Mouse (Mus musculus) adrenal gland, adult 18-20 months (tissue): ENCODE measurements around the gene Ddb2. TPM values are rescaled to one million over a fixed set of nuclear protein-coding genes. Genes with fewer than 3 reads are reported as not detected.

Experiments used
- DNase-seq, 2 experiments: peaks; one replicate each; pipeline ENCODE4 v3.0.0; 2021 to 2022; ENCODE audit warnings: low spot score in 2 of 2
- total RNA-seq, 2 experiments: library from RNA; stranded (reverse); gene quantifications; 1 replicate in 1 of 2; 2 replicates in 1 of 2; pipeline ENCODE4 v1.2.3; 2021

The Ddb2 gene
- total RNA-seq, 2 experiments from 2014 or later, result 8.2 to 8.4 TPM

DNA sequence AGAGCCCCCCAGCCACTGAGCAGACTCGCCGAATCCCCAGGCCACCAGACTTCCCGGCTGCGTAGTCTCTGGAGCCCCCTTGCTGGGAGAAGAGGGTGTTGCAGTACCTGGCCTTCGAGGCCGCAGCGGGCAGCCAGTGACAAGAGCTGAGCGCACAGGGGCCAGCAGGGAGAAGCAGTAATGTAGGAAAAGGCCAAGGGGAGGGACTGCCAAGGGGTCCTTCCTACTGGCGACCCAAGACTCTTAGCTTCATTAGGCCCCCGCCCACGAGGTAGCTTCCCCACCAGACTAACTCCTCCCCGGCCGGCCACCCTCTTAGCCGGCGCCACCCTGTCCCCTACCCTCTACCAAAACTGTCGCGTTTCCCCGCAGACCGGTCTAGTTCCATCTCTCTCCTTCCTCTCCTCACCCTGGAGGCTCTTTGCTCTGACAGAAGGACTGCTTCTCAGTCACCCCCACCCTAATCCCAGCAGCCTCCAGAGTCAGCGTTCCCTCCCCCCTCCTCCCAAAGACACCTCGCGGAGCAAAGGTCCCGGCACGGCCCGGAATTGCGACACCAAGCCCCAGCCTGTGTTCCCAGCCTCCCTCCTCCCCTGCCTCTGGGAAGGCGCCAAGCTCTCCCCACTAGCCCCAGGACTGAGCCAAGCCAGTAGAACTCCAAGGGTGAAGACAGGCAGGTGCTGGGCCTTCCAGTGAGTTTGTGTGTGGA, 42.0 kb downstream of the Ddb2 start:
- peak; percentile 69 to 77 for DNase-seq

DNA sequence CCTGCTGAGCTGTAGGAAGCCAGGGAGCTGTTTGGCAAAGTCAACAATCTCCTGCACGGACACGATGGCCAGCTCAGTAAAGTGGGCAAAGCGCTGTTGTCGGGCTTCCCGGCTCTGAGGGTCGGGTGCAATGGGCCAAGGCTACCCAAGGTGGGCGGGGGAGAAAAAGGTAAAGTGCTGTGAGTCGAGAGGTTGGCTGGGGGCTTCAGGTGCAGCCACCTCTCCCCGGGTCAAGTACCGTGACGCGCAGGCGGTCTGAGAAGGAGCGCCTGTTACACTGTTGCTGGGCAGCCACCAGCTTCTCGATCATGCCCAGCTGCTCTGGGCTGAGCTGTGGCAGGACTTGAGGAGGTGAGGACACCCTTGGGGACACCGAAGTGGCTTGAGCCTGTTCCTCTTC, 46.3 kb downstream of the Ddb2 start:
- DNase-seq, result no peak

DNA sequence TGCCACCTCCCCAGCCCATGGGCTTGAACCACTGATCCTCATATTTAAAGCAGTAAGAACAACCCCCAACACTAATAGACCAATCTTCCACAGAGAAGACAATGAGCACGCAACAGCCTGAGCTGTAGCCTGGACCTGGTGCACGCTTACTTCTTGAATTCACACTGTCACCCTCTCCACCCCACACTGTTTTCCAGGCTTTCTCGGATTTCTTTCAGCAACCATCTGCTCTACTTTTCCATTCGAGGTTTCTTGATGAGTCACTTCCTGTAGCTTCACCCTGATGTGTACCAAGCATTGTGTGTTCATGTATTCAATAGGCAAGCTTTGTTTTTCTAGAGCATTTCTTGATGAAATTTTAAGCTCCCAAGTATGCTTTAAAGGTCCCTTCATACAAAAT, 49.4 kb downstream of the Ddb2 start:
- no peak for DNase-seq

DNA sequence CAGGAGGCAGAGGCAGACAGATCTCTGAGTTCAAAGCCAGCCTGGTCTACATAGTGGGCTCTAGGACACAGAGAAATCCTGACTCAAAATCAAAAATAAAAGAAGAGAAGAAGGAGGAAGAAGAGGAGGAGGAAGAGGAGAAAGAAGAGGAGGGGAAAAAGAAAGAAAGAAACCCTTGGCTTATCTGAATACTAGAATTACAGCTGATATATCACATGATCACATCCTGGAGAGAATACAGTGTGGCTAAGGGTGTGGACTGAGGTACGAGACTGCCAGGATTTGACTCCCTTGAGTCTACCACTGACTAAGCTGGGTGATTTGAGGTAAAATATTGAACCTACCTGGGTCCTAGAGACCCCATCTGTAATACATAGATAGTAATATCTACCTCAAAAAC, 50.6 kb downstream of the Ddb2 start:
- no peak for DNase-seq

DNA sequence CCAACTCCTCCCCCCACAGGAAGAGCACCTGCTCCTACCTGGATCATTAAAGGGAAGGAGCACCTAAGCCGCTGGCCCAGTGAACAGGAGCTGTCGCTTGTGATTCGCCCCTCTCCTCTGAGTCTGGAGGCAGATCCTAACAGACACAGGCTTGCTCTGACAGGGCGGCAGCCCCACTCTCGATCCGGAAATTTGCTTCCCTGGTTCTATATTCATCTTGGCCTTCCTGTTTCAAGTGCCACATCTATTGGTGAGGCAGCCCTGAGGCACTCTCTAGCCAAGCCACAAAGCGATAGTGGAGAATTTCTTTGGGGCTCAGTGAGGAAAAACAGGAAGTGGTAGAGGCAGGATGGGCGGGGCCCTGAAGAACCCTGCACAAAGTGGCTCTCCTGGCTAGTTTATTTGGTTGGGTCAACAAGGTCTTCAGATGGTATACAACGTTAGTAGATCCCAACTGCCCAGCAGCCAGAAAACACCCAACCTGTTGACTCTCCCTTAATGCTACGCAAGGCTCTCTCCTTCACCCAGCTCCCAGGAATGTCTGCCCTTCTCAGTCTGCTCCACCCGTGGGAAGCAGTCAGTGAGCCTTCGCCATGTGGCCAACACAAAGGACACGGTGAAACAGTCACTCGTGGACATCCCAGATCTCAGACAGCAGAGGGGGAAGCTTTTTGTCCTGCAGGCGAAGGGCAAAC, 52.9 kb downstream of the Ddb2 start, which contains the start of gene Madd:
Madd (minus strand) TSS at position 127 of the 695 bp plus-strand sequence.
- no peak for DNase-seq

DNA sequence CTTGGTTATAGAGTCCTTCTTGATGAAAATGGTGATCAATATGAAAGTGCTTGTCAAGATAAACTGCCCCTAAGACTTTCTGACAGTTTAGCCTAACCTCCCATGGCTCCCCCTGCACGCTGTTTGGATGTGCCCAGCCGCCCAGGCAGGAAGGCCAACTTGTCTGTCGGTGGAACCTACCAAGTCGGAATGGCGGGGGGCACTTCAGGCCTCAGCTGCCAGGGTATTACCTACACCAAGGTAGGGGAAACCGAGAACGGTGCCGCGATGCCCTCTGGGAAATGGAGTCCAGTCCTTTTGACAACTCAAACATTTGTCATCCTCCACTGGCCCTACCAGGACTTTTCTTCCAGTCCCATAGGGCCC, 53.7 kb downstream of the Ddb2 start:
- DNase-seq, result peak; percentile 80 to 81

DNA sequence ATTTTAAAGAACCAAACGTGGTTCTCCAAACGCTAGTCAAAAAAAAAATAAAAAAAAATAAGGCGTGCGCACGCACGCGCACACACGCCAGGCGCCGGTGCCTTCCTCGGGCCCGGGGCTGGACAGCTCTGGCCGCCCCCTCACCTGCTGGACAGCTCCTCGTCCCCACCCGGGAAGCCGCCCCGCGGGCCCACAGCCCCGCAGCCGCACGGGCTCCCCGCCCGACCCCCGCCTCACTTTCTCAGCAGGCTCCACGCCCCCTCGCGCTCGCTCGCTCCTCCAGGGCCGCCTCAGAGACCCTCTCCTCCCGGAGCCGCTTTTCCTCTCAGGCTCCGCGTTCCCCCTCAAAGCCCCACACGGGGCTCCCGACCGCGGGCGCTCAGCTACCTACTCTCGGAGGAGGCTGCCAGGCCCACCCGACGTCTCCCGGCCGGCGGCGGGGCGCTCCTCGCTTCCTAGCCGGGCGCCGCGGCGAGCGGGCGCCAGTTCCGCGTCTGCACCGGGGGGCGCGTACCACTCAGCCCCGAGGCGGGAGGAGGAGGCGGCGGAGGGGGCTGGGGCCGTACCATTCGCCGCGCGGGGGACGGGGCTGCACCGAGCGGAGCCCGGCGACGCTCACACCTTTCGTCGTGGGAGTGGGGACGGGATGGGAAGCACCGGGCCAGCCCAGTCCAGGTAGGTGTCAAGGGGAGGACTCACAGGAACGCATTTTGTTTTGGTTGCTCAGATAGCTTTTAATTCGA, 54.2 kb downstream of the Ddb2 start:
- DNase-seq, result peak; percentile 57 to 68

DNA sequence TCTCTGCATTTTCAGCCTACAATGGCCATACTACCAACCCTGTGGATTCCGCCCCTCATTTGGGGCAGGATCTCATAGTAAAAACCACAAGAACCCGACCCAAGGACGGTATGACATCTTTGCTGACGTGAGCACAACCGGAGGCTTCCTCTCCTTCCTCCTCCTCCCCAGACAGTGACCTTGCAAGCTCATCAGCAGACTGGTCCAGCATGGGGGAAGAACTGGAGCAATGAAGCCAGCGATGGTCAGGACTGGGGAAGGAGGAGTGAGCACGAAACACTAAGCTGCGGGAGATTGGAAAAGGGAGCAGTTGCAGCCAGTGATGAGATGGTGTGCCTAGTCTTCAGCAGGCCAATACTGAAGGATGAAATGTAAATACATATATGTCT, 54.8 kb downstream of the Ddb2 start:
- DNase-seq, result no peak

DNA sequence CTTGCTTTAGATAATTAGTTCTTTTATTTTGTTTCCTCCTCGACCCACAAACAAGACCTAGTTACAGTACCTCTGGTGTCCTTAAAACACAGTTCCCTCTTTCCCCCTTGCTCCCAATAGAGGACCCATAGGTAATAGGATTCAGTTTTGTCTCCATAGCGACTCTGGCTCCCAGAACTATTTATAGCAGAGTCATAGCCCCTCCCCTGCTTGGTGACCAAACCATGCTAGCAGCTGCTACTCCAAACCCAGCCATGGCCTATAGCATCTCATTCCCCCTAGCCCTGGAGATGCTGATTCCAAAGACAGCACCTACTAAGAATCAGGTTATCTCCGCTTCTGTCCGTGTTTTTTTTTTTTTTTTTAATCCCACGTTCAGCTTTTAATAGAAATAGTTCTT, 56.1 kb downstream of the Ddb2 start:
- no peak for DNase-seq

DNA sequence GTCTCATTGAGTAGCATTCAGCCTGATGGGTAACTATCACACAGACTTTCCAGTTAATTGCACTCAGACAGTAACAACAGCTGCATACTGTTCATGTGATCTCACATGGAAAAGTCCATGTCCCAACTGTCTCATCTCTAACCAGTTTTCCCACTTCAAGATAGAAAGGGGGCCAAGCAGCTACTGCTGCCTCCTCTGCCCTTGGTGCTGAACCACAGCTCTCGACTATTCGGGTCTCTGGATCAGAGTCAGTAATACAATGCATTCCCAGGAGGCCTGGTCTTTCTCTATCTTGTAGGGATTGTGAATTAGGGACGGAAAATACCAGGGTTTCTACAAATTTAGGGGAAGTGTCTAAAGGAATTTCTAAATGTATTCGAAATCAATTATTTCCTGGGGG, 57.0 kb downstream of the Ddb2 start:
- no peak for DNase-seq

DNA sequence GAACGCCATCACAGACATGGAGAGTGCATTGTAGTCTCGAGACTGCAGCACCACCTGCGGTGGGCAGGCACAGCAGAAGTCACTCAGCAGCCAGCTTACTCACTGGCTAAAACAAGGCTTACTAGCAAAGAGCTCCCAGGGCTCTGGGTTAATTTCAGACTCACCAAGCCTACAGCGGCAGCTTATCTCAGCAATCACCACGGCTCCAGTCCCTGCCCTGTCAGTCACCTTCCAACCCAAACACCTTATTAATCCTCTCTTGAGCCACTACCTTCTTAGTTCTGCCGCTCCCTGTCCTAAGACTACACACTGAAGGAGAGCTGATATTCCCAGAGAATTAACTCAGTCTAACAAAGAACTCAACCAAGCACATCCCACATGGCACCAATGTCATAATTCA, 60.5 kb downstream of the Ddb2 start:
- no peak for DNase-seq

DNA sequence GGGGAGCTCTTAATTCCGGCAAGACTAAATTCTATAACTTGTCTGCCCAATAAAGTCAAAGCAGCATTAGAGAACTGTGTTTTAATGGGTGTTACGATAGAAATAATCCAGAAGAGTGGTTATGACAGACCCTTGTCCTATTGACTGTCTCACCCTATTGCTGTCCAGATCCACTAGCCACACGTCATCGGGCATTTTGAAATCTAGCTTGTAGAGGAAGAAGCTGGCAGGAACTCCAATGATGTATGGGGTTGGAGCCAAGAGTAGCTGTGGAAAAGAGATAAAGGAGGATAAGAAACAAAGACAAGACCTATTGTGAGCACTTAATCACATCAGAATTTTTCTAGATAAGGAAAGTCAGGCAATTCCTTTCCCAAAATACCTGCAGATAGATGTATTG, 61.3 kb downstream of the Ddb2 start:
- DNase-seq, result no peak

DNA sequence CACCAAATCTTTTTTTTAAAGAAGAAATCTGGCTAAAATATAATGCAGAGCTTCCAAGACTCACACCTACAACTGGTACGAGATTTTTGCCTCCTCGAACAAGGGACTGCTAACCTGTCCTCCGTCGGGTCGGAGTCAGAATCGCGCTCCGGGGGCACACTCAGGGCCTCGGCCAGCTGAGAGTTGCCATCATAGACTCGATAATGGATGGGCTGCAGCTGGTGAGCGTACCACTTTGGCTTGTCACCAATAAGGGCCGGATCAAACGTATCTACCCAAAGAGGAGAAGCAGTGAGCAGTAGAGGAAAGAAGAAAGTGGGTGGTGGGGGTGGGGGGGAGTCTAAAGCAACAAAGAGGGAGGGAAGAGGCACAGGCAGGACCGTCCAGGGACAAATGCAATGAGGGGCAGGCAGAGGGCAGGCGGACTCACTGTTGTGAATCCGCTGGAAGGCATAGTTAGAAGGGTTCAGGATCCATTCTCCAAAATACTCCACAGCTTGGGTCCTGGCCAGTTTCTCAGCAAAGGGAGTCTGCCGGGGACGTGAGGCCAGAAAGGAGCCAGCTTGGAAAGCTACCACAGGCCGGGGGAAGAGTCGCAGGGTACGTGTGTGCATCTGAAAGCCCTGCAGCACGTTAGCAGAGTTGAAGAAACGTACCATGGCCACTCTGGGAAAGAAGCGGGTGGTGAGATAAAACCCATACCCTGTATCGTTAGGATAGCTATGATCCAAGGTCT, 67.0 kb downstream of the Ddb2 start:
- no peak for DNase-seq

DNA sequence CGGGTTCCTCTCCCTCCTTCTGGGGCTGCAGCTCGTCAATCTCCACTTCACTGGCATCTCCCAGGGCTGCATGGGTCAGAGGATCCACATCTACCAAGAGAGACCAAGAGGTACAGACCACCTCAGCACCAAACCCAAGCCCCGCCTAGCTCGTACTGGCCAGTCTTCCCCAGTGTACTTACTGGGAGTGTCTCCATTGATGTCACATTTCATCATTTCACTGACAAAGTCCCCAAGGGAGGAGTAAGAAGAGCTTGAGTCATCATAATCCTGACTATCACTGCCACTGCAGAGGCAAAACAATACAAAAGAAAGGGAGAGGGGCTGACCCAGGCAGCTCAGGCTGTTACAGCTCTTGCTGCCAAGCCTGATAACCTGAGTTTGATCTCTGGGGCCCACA, 69.2 kb downstream of the Ddb2 start:
- no peak for DNase-seq

DNA sequence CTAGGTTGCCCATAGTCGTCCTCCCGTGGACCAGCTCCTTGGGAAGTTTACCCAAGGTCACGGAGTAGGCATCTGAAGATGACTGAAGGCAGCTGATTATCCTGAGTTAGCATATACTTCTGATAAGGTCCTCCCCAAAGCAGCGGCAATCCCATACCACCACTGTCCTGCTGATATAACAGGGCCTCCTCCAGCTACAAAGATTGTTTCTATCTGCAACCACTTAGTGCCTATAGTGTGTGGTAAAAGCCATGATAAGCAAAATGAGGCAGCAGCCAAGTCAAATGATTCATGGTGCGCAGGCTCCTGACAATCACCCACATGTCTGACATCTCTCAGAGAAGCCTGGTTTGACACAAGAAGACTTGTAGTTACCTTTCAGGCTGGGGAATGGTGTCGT, 71.8 kb downstream of the Ddb2 start:
- no peak for DNase-seq

DNA sequence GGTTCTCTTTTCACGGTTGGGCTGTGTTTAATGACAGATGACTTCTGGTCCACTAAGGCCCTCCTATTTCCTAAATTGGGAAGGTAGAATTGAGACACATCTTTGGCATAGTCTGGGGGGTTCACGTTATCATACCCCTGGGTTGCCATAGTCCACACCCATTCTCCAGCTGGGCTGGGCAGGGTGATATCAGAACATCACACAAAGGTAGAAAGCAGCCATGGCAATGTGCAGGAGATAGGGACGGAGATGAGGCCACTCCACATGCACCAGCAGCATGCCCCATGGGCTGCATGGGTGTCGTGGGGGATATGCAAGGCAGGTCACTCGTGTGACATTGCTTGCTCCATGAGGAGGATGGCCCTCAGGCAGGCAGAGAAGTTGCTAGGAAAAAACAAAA, 73.2 kb downstream of the Ddb2 start:
- no peak for DNase-seq

DNA sequence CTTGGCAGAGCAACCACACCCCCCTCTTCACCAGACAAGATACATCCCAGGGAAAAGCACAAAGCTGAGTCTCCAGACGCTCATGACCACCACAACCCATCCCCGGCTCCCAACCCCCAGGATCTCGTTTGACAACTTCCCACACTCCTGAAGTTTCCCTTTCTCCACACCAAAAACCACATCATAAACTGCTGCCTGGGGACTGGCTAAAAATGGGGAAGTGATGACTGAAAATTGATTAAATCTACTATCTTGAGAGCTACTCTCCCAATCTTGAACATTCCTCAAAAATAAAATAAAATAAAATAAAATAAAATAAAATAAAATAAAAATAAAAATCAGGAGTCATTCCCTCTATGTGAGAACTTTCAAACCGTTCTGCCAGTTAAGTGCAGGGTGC, 73.8 kb downstream of the Ddb2 start:
- no peak for DNase-seq
